Mouse (Mus musculus) erythroid progenitor cell, adult 5-6 weeks (primary cell): ENCODE results near the gene Gm5726. TPM values are rescaled to one million over a fixed set of nuclear protein-coding genes. Genes with fewer than 3 reads are reported as not detected.
"Not testable (repeated sequence)": the region's sequence is repeated elsewhere in the genome, so short reads cannot be mapped to it uniquely, and the experiment has no call there.

Source experiments
- ATAC-seq: replicated peaks from 2 replicates; pipeline ENCODE4 v1.8.0; 2016; ENCODE audit warnings: moderate number of reproducible peaks, mild to moderate bottlenecking, moderate TSS enrichment, inconsistent platforms; ENCODE audit not compliant: poor library complexity, low FRiP score, severe bottlenecking
- total RNA-seq, 2 experiments: library from RNA; stranded (forward) in 1 of 2; stranded (reverse) in 1 of 2; fragments of 150-400 nt in 1 of 2; fragments of 186-747, 209-891 nt in 1 of 2; gene quantifications; 2 replicates each; pipeline versions ENCODE4 v1.2.3 to v1.2.4; 2015 to 2017; ENCODE audit warnings: low replicate concordance in 2 of 2

Gm5726 gene
- total RNA-seq (2015; ENCODE audit: low replicate concordance) = not detected in 2 replicates
- not detected in 2 replicates for total RNA-seq (2017; ENCODE audit: low replicate concordance)

- ATAC-seq = not testable (repeated sequence)
Measured at GRCm38 (mm10) chr7:20545657-20546056, at the start of gene Gm5726. TSS of gene Gm5726 (minus strand) at chr7:20545757.

GRCm38 (mm10) chr7:20576141-20576540 is 30.6 kb upstream of the Gm5726 start, which contains the start of gene Gm4141:
TSS of gene Gm4141 (minus strand) at chr7:20576241.
- not testable (repeated sequence) for ATAC-seq

GRCm38 (mm10) chr7:20533537-20533936 is 12.0 kb downstream of the Gm5726 start, which contains the start of gene Vmn1r104:
TSS of gene Vmn1r104 (plus strand) at chr7:20533837.
- not testable (repeated sequence) for ATAC-seq

GRCm38 (mm10) chr7:20510434-20510833 is 35.1 kb downstream of the Gm5726 start, which contains the start of gene Vmn1r103:
TSS of gene Vmn1r103 (minus strand) at chr7:20510534.
- not testable (repeated sequence) for ATAC-seq

Other genes with a start within 250 kb of the Gm5726 start
- not detected in 2 replicates for gene Gm4133, start 211.7 kb downstream of the Gm5726 start, total RNA-seq (2015; ENCODE audit: low replicate concordance)
- gene Gm4133, start 211.7 kb downstream of the Gm5726 start, total RNA-seq (2017; ENCODE audit: low replicate concordance) = not detected in 2 replicates
- not detected in 2 replicates for gene Gm5728, start 170.3 kb downstream of the Gm5726 start, total RNA-seq (2015; ENCODE audit: low replicate concordance)
- not detected in 2 replicates for gene Gm5728, start 170.3 kb downstream of the Gm5726 start, total RNA-seq (2017; ENCODE audit: low replicate concordance)
- not detected in 2 replicates for gene Vmn1r100, start 127.8 kb downstream of the Gm5726 start, total RNA-seq (2015; ENCODE audit: low replicate concordance)
- not detected in 2 replicates for gene Vmn1r100, start 127.8 kb downstream of the Gm5726 start, total RNA-seq (2017; ENCODE audit: low replicate concordance)
- not detected in 2 replicates for gene Vmn1r101, start 103.2 kb downstream of the Gm5726 start, total RNA-seq (2015; ENCODE audit: low replicate concordance)
- not detected in 2 replicates for gene Vmn1r101, start 103.2 kb downstream of the Gm5726 start, total RNA-seq (2017; ENCODE audit: low replicate concordance)
- not detected in 2 replicates for gene Gm10670, start 70.8 kb downstream of the Gm5726 start, total RNA-seq (2015; ENCODE audit: low replicate concordance)
- gene Gm10670, start 70.8 kb downstream of the Gm5726 start, total RNA-seq (2017; ENCODE audit: low replicate concordance) = not detected in 2 replicates
- gene Vmn1r103, start 35.2 kb downstream of the Gm5726 start, total RNA-seq (2015; ENCODE audit: low replicate concordance) = not detected in 2 replicates
- not detected in 2 replicates for gene Vmn1r103, start 35.2 kb downstream of the Gm5726 start, total RNA-seq (2017; ENCODE audit: low replicate concordance)
- gene Vmn1r104, start 11.9 kb downstream of the Gm5726 start, total RNA-seq (2015; ENCODE audit: low replicate concordance) = not detected in 2 replicates
- gene Vmn1r104, start 11.9 kb downstream of the Gm5726 start, total RNA-seq (2017; ENCODE audit: low replicate concordance) = not detected in 2 replicates
- gene Gm4141, start 30.5 kb upstream of the Gm5726 start, total RNA-seq (2015; ENCODE audit: low replicate concordance) = not detected in 2 replicates
- not detected in 2 replicates for gene Gm4141, start 30.5 kb upstream of the Gm5726 start, total RNA-seq (2017; ENCODE audit: low replicate concordance)
- gene Gm4513, start 53.3 kb upstream of the Gm5726 start, total RNA-seq (2015; ENCODE audit: low replicate concordance) = not detected in 2 replicates
- not detected in 2 replicates for gene Gm4513, start 53.3 kb upstream of the Gm5726 start, total RNA-seq (2017; ENCODE audit: low replicate concordance)
- gene Vmn1r107, start 123.2 kb upstream of the Gm5726 start, total RNA-seq (2015; ENCODE audit: low replicate concordance) = not detected in 2 replicates
- not detected in 2 replicates for gene Vmn1r107, start 123.2 kb upstream of the Gm5726 start, total RNA-seq (2017; ENCODE audit: low replicate concordance)
- not detected in 2 replicates for gene Vmn1r111, start 157.5 kb upstream of the Gm5726 start, total RNA-seq (2015; ENCODE audit: low replicate concordance)
- gene Vmn1r111, start 157.5 kb upstream of the Gm5726 start, total RNA-seq (2017; ENCODE audit: low replicate concordance) = not detected in 2 replicates
- not detected in 2 replicates for gene Gm10668, start 184.9 kb upstream of the Gm5726 start, total RNA-seq (2015; ENCODE audit: low replicate concordance)
- gene Gm10668, start 184.9 kb upstream of the Gm5726 start, total RNA-seq (2017; ENCODE audit: low replicate concordance) = not detected in 2 replicates
- gene Vmn1r112, start 225.4 kb upstream of the Gm5726 start, total RNA-seq (2015; ENCODE audit: low replicate concordance) = not detected in 2 replicates
- not detected in 2 replicates for gene Vmn1r112, start 225.4 kb upstream of the Gm5726 start, total RNA-seq (2017; ENCODE audit: low replicate concordance)
- not detected in 2 replicates for gene Vmn1r113, start 241.5 kb upstream of the Gm5726 start, total RNA-seq (2015; ENCODE audit: low replicate concordance)
- gene Vmn1r113, start 241.5 kb upstream of the Gm5726 start, total RNA-seq (2017; ENCODE audit: low replicate concordance) = not detected in 2 replicates